Mouse (Mus musculus) forelimb bud, embryonic 11.5 days (tissue): ENCODE data around the gene Slc6a4.
A peak's percentile ranks its signal among the peaks of the same experiment; 100 is the strongest.
"Not testable (repeated sequence)": the region's sequence is repeated elsewhere in the genome, so short reads cannot be mapped to it uniquely, and the experiment has no call there.

Experiments used
- DNase-seq: peaks from one replicate; pipeline ENCODE4 v3.0.0-alpha.2; 2012; ENCODE audit warnings: low read depth, low spot score

Gene Slc6a4

GRCm38 (mm10) chr11:77018046-77018445 lies 19.6 kb downstream of the Slc6a4 start:
- DNase-seq, result no peak

GRCm38 (mm10) chr11:77019539-77019938 lies 21.1 kb downstream of the Slc6a4 start:
- DNase-seq, result no peak

GRCm38 (mm10) chr11:77021749-77022396 lies 23.5 kb downstream of the Slc6a4 start:
- DNase-seq, result no peak

- no peak for DNase-seq
Observed at GRCm38 (mm10) chr11:77026559-77026958, 28.2 kb downstream of the Slc6a4 start.

GRCm38 (mm10) chr11:77028157-77028556 lies 29.8 kb downstream of the Slc6a4 start:
- DNase-seq, result no peak

- no peak for DNase-seq
Observed at GRCm38 (mm10) chr11:77031151-77031934, 32.9 kb downstream of the Slc6a4 start.

- DNase-seq, result no peak
Observed at GRCm38 (mm10) chr11:77041891-77042290, 43.5 kb downstream of the Slc6a4 start.

GRCm38 (mm10) chr11:77042816-77043215 lies 44.4 kb downstream of the Slc6a4 start:
- DNase-seq, result no peak

GRCm38 (mm10) chr11:77061951-77062350 lies 63.5 kb downstream of the Slc6a4 start:
- no peak for DNase-seq

- DNase-seq, result no peak
Observed at GRCm38 (mm10) chr11:77063406-77063805, 65.0 kb downstream of the Slc6a4 start.

- DNase-seq, result no peak
Observed at GRCm38 (mm10) chr11:77068825-77069224, 70.4 kb downstream of the Slc6a4 start.

- DNase-seq, result no peak
Observed at GRCm38 (mm10) chr11:77070721-77071120, 72.3 kb downstream of the Slc6a4 start.

- not testable (repeated sequence) for DNase-seq
Observed at GRCm38 (mm10) chr11:77077331-77077730, 78.9 kb downstream of the Slc6a4 start.

GRCm38 (mm10) chr11:77077792-77078191 lies 79.4 kb downstream of the Slc6a4 start:
- peak; percentile 13 for DNase-seq

- peak; percentile 95 for DNase-seq
Observed at GRCm38 (mm10) chr11:77078273-77079134, 80.1 kb downstream of the Slc6a4 start, which contains the start of gene Nsrp1. TSS of gene Nsrp1 (minus strand) at chr11:77078435.

- no peak for DNase-seq
Observed at GRCm38 (mm10) chr11:77079361-77079760, 81.0 kb downstream of the Slc6a4 start.
